Mouse (Mus musculus) gastrocnemius, postnatal 4 days (tissue): Measurements from ENCODE around the gene Impdh1. TPM values are rescaled to one million over a fixed set of nuclear protein-coding genes. Genes with fewer than 3 reads are reported as not detected.
A peak's percentile ranks its signal among the peaks of the same experiment; 100 is the strongest.
"Not testable (repeated sequence)": the region's sequence is repeated elsewhere in the genome, so short reads cannot be mapped to it uniquely, and the experiment has no call there.

Source experiments
- DNase-seq, 2 experiments: peaks; one replicate each; pipeline ENCODE4 v3.0.0; 2021 to 2022; ENCODE audit warnings: low spot score in 2 of 2, mixed read lengths in 2 of 2
- total RNA-seq, 2 experiments: library from RNA; stranded (reverse); gene quantifications; 2 replicates each; pipeline ENCODE4 v1.2.3; 2021

The Impdh1 gene
- total RNA-seq, 2 experiments from 2014 or later: 25.3 to 29.8 TPM

DNA sequence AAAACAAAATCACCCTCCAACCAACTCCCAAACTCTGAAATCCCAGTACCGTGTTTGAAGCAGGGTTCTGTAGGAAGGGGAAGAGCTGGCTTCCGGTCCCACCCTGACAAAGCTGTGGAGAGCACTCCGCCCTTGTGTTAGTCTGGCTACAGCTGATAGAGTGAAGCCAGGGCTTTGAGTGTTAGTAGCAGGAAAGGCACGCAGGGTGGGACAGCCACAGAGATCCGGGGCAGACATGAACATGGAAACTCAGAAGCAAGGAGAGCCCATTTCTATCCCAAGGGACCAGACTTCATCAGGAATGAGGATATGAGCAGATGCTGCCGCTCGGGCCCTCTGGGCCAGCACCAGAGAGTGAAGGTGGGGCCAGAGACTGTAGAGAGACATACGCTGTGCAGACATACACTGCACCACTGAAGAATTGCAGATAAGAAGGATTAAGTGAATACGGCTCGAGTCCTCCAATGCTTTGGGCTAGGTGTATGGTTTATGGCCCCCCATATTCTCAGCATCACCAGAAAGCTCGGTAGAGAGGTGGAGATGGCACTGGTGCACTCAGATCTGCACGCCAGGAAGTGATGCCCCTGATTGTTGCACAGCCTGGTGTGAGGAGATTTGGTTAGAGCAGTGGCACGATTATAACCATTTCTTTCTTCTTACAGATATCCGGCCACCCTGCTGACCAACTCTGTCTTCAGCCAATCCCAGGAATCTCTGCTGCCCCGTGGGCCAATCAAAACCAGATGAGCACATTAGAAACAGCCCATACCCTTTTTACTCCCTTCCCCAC lies 22.0 kb downstream of the Impdh1 start:
- DNase-seq: no peak

DNA sequence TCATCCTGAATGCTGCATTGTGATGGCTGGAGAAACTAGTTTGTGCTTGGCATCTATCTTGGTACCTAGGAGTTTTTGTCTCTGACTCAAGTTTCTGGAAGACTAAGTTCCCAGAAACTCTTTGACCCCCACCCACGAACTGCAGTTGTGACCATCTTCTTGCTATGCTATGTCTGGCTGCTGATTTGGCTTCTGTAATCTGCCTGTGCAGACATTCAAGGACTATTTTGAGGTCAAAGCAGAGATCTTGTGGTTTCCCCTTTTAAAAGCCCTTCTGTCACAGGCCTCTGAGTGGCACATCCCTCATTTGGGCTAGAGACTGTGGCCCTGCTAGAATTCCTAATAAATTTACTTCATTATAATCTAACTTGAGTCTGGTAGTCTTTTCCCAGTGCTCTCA lies 28.2 kb downstream of the Impdh1 start:
- DNase-seq: no peak

DNA sequence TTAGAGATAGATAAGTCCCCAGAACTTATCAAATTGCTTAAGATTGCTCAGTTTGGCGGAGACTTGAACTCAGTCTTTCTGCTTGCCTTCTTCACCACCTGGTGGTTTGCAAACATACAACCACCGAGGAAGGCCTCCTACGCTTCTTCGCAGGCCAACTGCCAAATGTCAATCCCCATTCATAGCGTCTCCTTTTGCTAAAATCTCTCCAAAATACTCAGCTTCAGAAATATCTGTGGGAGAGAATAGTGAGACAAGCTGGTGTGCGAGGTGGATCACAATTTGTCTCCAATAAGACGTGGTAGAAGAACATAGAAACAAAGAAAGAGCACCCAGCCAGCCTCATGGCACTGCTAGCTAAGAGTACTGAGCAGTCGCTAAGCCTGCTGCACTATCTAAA lies 36.3 kb downstream of the Impdh1 start:
- no peak for DNase-seq

DNA sequence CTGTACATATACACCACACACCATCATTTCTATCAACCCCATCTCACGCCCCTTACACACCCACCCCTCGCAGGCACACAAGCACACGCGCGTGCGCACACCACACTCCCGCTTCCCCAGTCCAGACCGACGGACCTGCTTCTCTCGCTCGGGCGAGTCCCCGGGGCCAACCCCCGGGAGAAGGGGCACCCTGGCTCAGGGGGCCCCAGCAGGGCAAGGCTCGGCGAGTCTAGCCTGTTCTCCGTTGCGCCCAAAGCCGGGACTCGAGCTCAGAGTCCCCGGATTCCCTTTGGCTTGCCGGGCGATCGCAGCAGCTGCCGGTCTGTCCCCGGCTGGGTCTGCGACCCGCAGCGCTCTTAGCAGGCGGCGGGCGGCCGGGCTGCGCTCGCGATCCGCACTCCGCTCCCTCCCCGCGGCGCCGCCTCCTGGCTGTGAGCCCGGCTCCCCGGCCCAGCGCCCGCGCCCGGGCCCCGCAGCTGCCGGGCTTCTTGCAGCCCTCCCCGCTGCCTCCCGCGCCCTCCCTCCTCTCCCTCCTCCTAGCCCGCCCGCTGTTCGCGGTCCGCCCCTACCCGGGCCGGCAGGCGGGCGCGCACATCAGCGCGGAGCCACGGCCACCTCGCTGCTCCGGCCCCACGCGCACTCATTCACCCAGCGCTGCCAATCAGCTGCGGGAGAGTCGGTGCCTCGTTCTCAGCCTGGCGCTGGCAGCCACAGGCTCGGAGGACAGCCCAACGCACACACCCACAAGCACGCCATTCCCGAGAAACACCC lies 37.1 kb downstream of the Impdh1 start, which contains the start of gene Prrt4:
Gene Prrt4 (minus strand): TSS at position 697 of the 771 bp plus-strand sequence.
- peak in 1 of 2 experiments; percentile 61 for DNase-seq

DNA sequence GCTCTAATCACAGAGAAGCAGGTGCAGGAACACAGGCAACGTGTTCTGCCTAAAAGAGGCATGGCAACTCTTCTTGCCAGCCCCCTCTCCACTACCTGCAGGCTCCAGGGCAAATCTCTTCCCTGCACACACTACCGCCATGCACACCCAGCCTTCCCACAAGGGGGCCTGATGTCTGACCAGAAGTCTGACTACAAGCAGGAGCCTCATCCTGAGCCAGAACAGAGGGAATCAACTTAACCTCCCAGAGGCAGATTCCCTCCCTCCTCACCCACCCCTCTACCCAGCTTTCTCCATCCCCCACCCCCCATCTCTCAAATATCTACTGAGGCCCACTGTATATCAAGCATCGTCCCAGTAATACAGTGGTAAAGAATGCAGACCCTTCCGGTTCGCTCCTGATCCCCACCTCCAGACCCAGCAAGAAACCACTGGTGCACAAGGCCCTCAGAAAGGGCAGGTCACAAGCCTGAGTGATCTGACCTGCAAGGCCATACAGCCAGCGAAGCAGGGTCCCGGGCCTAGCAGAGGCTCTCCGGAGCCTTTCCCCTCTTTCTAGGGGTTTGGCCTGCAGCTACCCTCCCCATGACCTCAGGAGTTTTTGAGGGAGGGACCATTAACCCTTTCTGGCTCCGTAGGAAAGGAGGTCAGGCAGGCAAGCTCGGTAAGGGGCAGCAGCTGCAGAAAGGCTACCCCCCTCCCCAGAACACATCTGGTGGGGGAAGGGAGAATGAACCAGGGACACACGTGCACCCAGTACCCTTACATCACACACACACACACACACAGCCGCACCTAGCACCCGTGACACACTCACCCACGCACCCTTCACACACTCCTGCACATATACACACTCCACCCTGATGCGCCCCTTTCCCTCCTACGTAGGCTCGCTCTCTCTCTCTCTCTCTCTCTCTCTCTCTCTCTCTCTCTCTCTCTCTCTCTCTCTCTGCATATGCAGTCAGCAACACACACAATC lies 38.0 kb downstream of the Impdh1 start:
- no peak for DNase-seq

DNA sequence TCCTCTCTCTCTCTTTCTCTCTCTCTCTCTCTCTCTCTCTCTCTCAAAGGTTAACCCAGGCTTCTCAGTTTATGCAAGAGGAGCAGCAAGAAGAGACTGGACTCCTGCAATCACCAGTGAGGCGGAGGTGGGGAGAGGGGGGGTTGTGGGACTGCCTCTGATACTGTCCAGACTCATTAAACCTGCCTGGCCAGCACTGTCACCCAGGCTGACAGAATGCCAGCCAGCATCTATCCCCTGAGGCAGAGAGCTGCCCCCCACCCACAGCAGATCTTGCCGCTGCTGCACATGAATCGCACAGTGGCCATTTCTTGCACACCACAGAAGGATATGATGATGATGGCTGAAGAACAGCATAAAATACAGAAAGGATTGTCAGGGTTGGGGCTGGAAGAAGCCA lies 41.1 kb downstream of the Impdh1 start:
- no peak for DNase-seq

DNA sequence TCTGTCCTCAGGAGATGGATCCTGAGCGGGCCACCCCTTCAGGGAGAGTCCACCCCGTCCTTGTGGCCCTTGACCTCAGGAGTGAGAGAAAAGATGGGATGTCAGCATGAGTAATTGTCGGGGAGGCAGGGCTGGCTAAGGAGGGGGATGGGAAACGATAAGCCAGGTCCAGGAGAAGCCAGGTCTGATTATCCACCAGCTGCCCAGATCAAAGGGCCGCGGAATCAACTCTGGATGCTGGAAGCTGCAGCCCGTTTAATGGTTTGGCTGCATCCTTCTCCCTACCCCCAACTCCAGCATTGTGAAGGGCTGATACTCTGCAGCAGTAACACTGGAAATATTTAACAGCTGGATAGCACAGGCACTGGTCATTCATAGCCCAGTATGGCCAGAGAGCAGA lies 41.8 kb downstream of the Impdh1 start:
- DNase-seq: no peak

DNA sequence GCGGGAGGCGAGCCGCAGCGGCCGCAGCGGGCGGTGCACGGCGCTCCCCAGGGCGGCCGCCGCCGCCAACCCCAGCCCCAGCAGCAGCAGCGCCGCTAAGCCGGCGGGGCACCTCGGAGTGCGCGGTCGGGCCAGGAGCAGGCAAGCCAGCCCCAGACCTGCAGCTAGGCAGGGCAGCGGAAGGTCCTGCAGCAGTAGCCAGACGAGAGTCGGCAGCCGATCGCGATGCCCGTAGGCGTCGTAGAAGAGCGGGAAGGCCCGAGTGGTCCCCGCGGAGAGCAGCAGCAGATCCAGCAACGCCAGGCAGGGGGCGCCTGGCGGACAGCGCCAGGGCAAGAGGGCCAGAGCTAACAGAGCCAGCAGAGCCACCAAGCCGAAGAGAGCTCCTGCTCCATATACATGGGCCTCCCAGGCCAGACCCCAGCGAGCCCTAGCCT lies 45.2 kb downstream of the Impdh1 start:
- DNase-seq: peak; percentile 73 to 80

DNA sequence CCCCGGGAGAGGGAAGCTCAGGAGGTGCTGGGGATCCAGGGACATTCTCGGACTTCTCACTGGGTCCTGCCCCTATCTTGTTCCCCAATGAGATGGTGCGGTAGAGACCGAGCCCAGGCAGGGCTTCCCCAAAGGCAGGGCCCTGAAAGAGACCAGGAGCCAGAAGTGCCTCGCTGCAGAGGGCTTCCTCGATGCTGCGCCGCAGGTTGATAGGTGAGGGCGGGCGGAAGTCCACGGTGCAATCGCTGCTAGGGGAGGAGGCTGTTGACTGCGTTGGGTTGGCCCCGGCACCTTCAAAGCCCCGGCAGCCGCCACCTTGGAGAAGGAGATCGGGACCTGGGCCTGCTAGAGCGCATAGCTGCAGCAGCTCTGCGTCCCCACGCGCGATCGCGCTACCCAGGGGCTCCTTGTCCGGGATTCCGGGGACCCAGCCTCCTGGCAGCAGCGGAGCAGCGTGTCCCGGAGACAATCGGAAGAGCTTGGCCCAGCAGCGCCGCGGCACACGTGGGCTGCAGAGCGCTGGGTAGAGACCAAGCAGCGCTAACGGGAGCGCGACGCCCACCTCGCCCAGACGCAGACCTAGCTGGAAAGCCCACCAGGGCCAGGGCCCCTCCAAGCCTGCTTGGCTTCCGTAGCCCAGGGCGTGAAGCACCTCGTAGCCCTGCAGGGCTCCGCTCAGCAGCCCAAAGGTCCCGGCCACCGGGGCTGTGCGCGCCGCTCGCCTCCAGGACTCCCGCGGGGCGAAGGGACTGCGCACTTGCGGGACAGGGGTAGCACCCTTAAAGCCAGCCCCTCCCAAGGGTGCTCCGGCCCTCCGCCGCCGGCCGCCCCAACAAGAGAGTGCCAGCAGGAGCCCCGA lies 45.9 kb downstream of the Impdh1 start:
- no peak for DNase-seq

DNA sequence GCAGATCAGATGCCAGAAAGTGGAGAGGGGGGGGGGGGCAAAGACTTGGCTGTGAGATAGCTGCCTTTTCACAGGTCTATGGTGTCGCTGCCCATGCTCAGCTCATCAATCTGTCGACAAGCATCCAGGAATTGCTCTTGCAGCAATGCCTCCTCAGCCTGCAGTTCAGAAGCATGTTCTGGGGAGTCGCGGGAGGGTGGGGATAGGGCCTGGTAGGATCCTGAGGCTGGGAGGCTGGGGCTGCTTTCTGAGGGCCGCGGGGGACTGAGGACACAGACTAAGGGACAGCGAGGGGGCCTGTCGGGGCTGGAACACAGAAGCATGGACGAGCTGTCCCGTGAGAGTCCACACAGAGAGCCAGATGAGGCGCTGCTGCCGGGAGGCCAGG lies 46.5 kb downstream of the Impdh1 start:
- no peak for DNase-seq

DNA sequence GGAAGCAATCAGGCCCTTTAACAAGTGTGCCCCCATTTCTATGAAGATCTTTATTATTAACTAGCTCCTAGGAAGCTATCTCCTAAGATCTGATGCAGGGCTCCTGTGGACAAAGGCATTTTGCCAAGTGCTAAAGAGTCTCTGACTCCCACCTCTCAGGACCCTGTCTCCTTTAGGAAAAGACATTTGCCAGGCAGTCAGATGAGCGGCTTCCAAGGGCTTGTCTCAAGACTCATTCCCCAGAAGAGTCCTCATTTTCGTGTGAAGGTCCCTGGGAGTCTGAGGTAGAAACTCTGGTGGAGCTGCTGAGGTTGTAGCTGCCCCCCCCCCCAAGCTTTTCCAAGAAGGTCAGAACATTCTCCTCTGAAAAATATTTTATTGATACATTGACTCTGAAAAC lies 47.3 kb downstream of the Impdh1 start:
- no peak for DNase-seq

DNA sequence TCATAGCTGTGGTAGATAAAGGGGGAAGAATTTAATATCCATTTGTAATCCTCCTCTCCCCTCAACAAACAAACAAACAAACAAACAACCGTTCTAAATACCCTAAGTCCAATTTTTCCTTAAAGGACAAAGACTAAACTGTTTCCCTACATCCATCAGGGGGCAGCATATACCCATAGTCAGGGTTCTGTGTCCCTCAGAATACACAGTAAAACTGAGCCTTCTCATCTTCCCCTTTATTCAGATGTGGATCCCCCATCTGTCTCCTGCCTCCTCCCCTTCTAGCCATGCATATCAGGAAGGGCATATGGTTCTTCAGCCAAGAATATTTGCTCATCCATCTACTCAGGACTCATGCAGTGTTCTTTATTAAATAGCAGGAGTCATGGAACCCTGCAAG lies 50.0 kb downstream of the Impdh1 start:
- no peak for DNase-seq

DNA sequence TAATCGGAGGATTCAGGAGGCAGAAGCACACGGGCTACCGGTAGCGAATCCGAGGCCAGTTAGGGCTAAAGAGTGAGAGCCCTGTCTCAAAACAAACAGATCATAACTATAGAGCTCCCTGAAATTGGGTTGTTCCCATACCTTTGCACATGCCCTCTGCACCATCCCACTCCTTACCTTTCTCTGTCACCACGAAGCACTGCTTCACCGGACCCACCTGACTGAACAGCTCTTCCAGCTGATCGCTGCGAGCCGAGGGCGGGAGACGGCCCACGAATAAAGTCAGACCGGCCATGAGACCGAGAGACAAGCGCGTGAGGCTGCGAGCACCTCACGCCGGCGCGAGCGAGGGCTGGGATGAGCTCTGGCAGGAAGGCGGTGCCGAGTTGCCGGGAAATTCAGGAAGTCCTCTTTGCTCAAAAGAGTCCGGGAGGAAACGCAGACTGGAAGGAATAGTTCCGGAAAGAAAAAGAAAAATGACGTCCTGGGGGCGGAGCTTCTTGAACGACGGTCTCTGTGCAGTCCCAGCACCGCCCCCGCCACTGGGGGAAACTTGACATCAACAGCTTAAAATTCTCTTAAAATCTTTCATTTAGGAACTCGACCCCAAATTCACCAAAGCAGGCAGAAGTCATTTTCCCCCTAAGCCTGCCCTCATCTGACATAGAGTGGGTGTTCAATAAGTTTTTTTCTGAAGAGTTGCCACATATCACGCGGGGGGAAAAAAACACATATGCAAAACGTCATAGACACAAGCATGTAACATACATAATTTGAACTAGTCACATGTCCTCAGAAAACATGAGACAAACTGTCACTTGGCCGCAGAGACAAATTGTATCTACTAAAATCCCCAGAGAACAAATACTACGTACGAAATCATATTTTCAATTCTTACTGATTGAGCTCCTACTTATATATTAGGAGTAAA lies 51.6 kb downstream of the Impdh1 start, which contains the start of gene Rbm28:
Gene Rbm28 (minus strand): TSS at position 693 of the 931 bp plus-strand sequence.
- peak; percentile 52 to 79 for DNase-seq

DNA sequence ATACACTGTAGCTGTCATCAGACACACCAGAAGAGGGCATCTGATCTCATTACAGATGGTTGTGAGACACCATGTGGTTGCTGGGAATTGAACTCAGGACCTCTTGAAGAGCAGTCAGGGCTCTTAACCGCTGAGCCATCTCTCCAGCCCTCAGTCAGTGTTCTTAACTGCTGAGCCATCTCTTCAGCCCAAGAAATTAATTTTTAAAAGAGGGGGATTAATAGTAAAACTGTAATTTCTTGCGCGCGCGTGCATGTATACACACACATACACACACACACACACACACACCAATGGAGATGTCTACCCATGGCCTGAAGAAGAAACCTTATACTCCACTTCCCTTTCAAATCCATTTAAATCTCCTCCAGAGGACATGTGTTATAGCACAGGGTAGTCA lies 54.9 kb downstream of the Impdh1 start:
- not testable (repeated sequence) for DNase-seq

DNA sequence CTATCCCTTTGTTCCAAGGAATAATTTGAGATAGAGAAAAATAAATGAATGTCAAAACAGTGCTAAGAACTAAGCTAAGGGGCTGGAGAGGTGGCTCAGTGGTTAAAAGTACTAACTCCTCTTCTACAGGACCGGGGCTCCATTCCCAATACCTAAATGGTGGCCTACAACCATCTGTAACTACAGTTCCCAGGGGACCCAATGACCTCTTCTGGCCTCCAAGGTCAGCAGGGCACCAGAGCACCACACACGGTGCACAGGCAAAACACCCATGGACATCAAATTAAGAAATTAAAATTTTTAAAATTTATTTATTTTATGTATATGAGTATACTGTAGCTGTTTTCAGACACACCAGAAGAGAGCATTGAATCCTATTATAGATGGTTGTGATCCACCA lies 55.4 kb downstream of the Impdh1 start:
- DNase-seq: no peak

DNA sequence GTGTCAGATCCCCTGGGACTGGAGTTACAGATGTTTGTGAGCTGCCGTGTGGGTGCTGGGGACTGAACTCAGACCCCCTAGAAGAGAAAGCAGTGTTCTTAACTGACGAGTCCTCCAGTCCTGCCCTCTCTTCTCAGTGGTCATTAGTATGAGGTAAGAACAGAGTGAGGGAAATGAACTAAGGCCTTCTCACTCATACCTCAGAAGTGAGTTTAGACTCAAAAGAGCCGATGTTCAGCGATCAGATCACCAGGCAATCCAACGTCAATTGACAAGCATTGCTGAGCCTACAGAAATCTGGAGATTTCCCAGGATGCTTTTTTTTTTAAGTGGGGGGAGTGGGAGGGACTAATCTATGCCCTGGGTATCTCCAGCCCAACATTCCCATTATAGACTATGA lies 59.8 kb downstream of the Impdh1 start:
- DNase-seq: no peak
